Comparison of ENCODE assay signal across 27 mouse cellular contexts in genomic region chrX:168647746-168648145, GRCm38 (mm10). TPM values are rescaled to one million over a fixed set of nuclear protein-coding genes. Genes with fewer than 3 reads are reported as not detected.
DNase-seq lines count a peak whose midpoint lies in the region; ATAC-seq and TF ChIP-seq lines count a peak whose summit lies in the region.
"Had no signal": no experiment of that assay in that cellular context is flagged by ENCODE, and none has a peak within 500 bp of the region (broad histone marks: within the 10 kb centered on the region; RNA-seq: fewer than 3 reads in every experiment).

No protein-coding gene starts in this region.

- DNase-seq in gastrocnemius, postnatal 25 days, result peak; percentile 33
- no peak for DNase-seq in gastrocnemius, postnatal 36 days
- DNase-seq in heart, postnatal 10 days, result peak; percentile 15 to 24
- no peak for DNase-seq in heart, postnatal 14 days
- DNase-seq in 3T3-L1 (ENCODE audit: low read depth, low spot score) (peak; percentile 19), NIH3T3 (ENCODE audit: low read depth) (peak; percentile 3)
- DNase-seq in layer of hippocampus, adult 2 months (ENCODE audit: low spot score in 2 of 2), result no peak
- DNase-seq: adrenal gland, adult 8-10 months; cerebellum, adult 9-10 months; embryo, embryonic 11 days; kidney, postnatal 14 days; layer of hippocampus, postnatal 36 days; left cerebral cortex, postnatal 4 days; liver, postnatal 0 days; lung, postnatal 36 days had no signal

- no peak overlapping the region for H3K27ac ChIP-seq in layer of hippocampus, adult 2 months
- H3K27ac ChIP-seq: embryonic facial prominence, embryonic 12.5 days; forebrain, embryonic 10.5 days; forebrain, embryonic 15.5 days; heart, embryonic 13.5 days; hindbrain, embryonic 14.5 days; liver, embryonic 12.5 days; midbrain, embryonic 13.5 days; neural tube, embryonic 13.5 days; stomach, embryonic 15.5 days had no signal

- ATAC-seq in erythroblast, adult 5-6 weeks (replicated peaks; ENCODE audit: low FRiP score, poor library complexity, severe bottlenecking), result no peak
- ATAC-seq: forebrain, embryonic 15.5 days; intestine, postnatal 0 days; liver, embryonic 12.5 days; liver, postnatal 0 days; midbrain, embryonic 13.5 days had no signal

- intact Hi-C loops in gastrocnemius, postnatal 36 days (cut with DNase I), result no loop called here
- intact Hi-C loops in heart, postnatal 10 days (cut with DNase I), result no loop called here
- intact Hi-C loops in heart, postnatal 14 days (cut with DNase I), result no loop called here

- no peak for TF ChIP-seq CTCF in layer of hippocampus, adult 2 months (conservative IDR thresholded peaks at IDR 0.05)

- H3K4me3 ChIP-seq in layer of hippocampus, adult 2 months, result no peak overlapping the region
- H3K4me3 ChIP-seq: embryonic facial prominence, embryonic 12.5 days; forebrain, embryonic 10.5 days; forebrain, embryonic 15.5 days; heart, embryonic 13.5 days; liver, embryonic 12.5 days; megakaryocyte, embryonic 14.5 days; midbrain, embryonic 13.5 days; neural tube, embryonic 13.5 days; stomach, embryonic 15.5 days had no signal

RNA-seq across cellular contexts. Expression of gene Msl3, which starts 26.0 kb away (rescaled TPM):
- 10 to 100 TPM; 41.8 to 42.4 TPM for total RNA-seq in gastrocnemius, postnatal 25 days (2021)
- total RNA-seq in gastrocnemius, postnatal 36 days (2021), result 10 to 100 TPM; 41.0 to 42.0 TPM
- 10 to 100 TPM; 44.8 to 47.9 TPM for total RNA-seq in heart, postnatal 10 days (2021)
- 10 to 100 TPM; 43.0 to 49.2 TPM for total RNA-seq in heart, postnatal 14 days (2021)
- 10 to 100 TPM; 21.1 to 22.4 TPM for total RNA-seq in layer of hippocampus, adult 2 months (2021)
- 24.7 and 27.9 TPM in 2 replicates for total RNA-seq in erythroblast, adult 5-6 weeks (2015; ENCODE audit: low replicate concordance)
- 26.9 and 32.4 TPM in 2 replicates for total RNA-seq in erythroblast, adult 5-6 weeks (2017; ENCODE audit: low replicate concordance)

Comparison
In these comparisons a context has a peak if more than half of its experiments do, and no peak if none do; other contexts are left out.
1. DNase-seq: peak in gastrocnemius, postnatal 25 days (single experiment), heart, postnatal 10 days (2 of 2), 3T3-L1 (single experiment) and NIH3T3 (single experiment); none in gastrocnemius, postnatal 36 days (0 of 2), heart, postnatal 14 days (0 of 2) and layer of hippocampus, adult 2 months (0 of 2).